Mouse (Mus musculus) hindbrain, embryonic 11.5 days (tissue): ENCODE measurements around the gene Tmem161b. TPM values are rescaled to one million over a fixed set of nuclear protein-coding genes. Genes with fewer than 3 reads are reported as not detected.
"Not testable (repeated sequence)": the region's sequence is repeated elsewhere in the genome, so short reads cannot be mapped to it uniquely, and the experiment has no call there.

Experiments used
- ATAC-seq: fragments of 200-750 bp; cut with Nextera tagmentation; 2 replicates; pipeline ENCODE4 v1.8.0; 2017; ENCODE audit warnings: mild to moderate bottlenecking, moderate TSS enrichment, moderate library complexity; ENCODE audit not compliant: low FRiP score
- DNase-seq: peaks from one replicate; pipeline ENCODE4 v3.0.0-alpha.2; 2015; ENCODE audit warnings: low spot score
- H3K27ac ChIP-seq: fragments of 300-500 bp; sonication (generic); 2 replicates; pipeline ENCODE4 v1.5.1; 2014; ENCODE audit warnings: mild to moderate bottlenecking, low read depth, low read length
- H3K27me3 ChIP-seq: fragments of 300-500 bp; sonication (generic); 2 replicates; pipeline ENCODE4 v1.6.1; 2014; ENCODE audit warnings: mild to moderate bottlenecking, low read length, moderate library complexity, mixed read lengths; ENCODE audit not compliant: control insufficient read depth, insufficient read depth
- H3K36me3 ChIP-seq: fragments of 300-500 bp; sonication (generic); 2 replicates; pipeline ENCODE4 v1.6.1; 2014; ENCODE audit warnings: mild to moderate bottlenecking, low read length, moderate library complexity, mixed read lengths; ENCODE audit not compliant: control insufficient read depth, insufficient read depth
- H3K4me1 ChIP-seq: fragments of 300-500 bp; sonication (generic); replicated peaks from 2 replicates; pipeline ENCODE4 v1.6.1; 2014; ENCODE audit warnings: low read length, mixed read lengths; ENCODE audit not compliant: control insufficient read depth, insufficient read depth
- H3K4me2 ChIP-seq: fragments of 300-500 bp; sonication (generic); replicated peaks from 2 replicates; pipeline ENCODE4 v1.6.1; 2014; ENCODE audit warnings: mild to moderate bottlenecking, low read depth, low read length
- H3K4me3 ChIP-seq: fragments of 300-500 bp; sonication (generic); 2 replicates; pipeline ENCODE4 v1.5.1; 2014; ENCODE audit warnings: low read depth, low read length
- H3K9ac ChIP-seq: fragments of 300-500 bp; sonication (generic); 2 replicates; pipeline ENCODE4 v1.6.1; 2014; ENCODE audit warnings: low read depth, low read length
- H3K9me3 ChIP-seq: fragments of 300-500 bp; sonication (generic); 2 replicates; pipeline ENCODE4 v1.6.1; 2016; ENCODE audit warnings: low read length; ENCODE audit not compliant: control insufficient read depth
- WGBS: fragments of 180-500 bp; shearing (Covaris S2); extraction: QIAGEN DNeasy Blood & Tissue Kit; methylation state at CpG from one replicate; pipeline ENCODE4 v1.1.7; 2014; 5-methylcytosine and 5-hydroxymethylcytosine counted together
- polyA plus RNA-seq: library from polyadenylated mRNA; unstranded; fragments of >200 nt; fragmentation: Nextera tagmentation; extraction: Ambion mirVana; gene quantifications from 2 replicates; pipeline ENCODE4 v1.2.1, GENCODE M21; 2014

The Tmem161b gene
- 23.5 and 28.2 TPM in 2 replicates for polyA plus RNA-seq

- H3K4me1 ChIP-seq, result no peaks in the 10 kb centered on the region
- no peaks in the 10 kb centered on the region for H3K9me3 ChIP-seq
- peak within 1 kb of the TSS; percentile 82 for H3K9ac ChIP-seq
- peak within 1 kb of the TSS; percentile 61 for H3K27ac ChIP-seq
- peak within 1 kb of the TSS; percentile 72 for H3K4me3 ChIP-seq
- ATAC-seq, result peak; percentile 99
- no peaks in the 10 kb centered on the region for H3K27me3 ChIP-seq
- WGBS, result under 1% methylated on average over 48 of the region's 52 CpGs
- H3K36me3 ChIP-seq, result no peaks in the 10 kb centered on the region
- DNase-seq, result peak; percentile 89
- H3K4me2 ChIP-seq, result peak within 1 kb of the TSS; percentile 85
These were observed at the start of gene Tmem161b for GRCm38 (mm10) chr13:84221820-84222681. Tmem161b (plus strand) TSS chr13:84222296.

GRCm38 (mm10) chr13:84185835-84186234 lies 36.3 kb upstream of the Tmem161b start:
- not testable (repeated sequence) for H3K27me3 ChIP-seq

GRCm38 (mm10) chr13:84192723-84193122 lies 29.4 kb upstream of the Tmem161b start:
- no peak for ATAC-seq
- Histone ChIP-seq H3K9ac (no peak overlapping the region), H3K27ac (no peak overlapping the region), H3K27me3 (no peaks in the 10 kb centered on the region), H3K4me2 (no peak overlapping the region), H3K4me1 (no peaks in the 10 kb centered on the region), H3K36me3 (no peaks in the 10 kb centered on the region), H3K9me3 (no peaks in the 10 kb centered on the region), H3K4me3 (no peak overlapping the region)
- 83% methylated on average over 3 of the region's 3 CpGs for WGBS
- DNase-seq, result no peak

More at GRCm38 (mm10) chr13:84185835-84186234, 36.3 kb upstream of the Tmem161b start:
- not testable (repeated sequence) for H3K4me2 ChIP-seq, DNase-seq, H3K36me3 ChIP-seq, H3K27ac ChIP-seq, H3K9ac ChIP-seq, H3K4me3 ChIP-seq, ATAC-seq, H3K9me3 ChIP-seq, H3K4me1 ChIP-seq

GRCm38 (mm10) chr13:84222682-84222992 lies 541 bp downstream of the Tmem161b start:
- H3K27me3 ChIP-seq, result no peaks in the 10 kb centered on the region
- no peaks in the 10 kb centered on the region for H3K9me3 ChIP-seq
- peak overlapping the region; percentile 72 for H3K4me3 ChIP-seq
- DNase-seq (no peak), ATAC-seq (no peak)
- 4% methylated on average over 10 of the region's 10 CpGs for WGBS
- peak overlapping the region; percentile 61; the same call in 1 of the 2 replicates for H3K27ac ChIP-seq
- H3K4me1 ChIP-seq, result no peaks in the 10 kb centered on the region
- H3K4me2 ChIP-seq, result peak overlapping the region; percentile 85
- H3K36me3 ChIP-seq, result no peaks in the 10 kb centered on the region
- H3K9ac ChIP-seq, result peak overlapping the region; percentile 82

GRCm38 (mm10) chr13:84223018-84223417 lies 922 bp downstream of the Tmem161b start:
- Histone ChIP-seq H3K36me3 (no peaks in the 10 kb centered on the region), H3K27ac (no peak overlapping the region), H3K9ac (peak overlapping the region; percentile 82; the same call in 1 of the 2 replicates), H3K9me3 (no peaks in the 10 kb centered on the region), H3K4me2 (peak overlapping the region; percentile 85), H3K27me3 (no peaks in the 10 kb centered on the region), H3K4me3 (peak overlapping the region; percentile 72), H3K4me1 (no peaks in the 10 kb centered on the region)
- WGBS, result 57% methylated on average over 5 of the region's 5 CpGs
- DNase-seq (no peak), ATAC-seq (no peak)

GRCm38 (mm10) chr13:84234019-84234418 lies 11.9 kb downstream of the Tmem161b start:
- H3K4me1 ChIP-seq, result no peaks in the 10 kb centered on the region
- no peak overlapping the region for H3K27ac ChIP-seq
- no peak overlapping the region for H3K4me2 ChIP-seq
- no peak for DNase-seq
- no peaks in the 10 kb centered on the region for H3K27me3 ChIP-seq
- ATAC-seq, result no peak
- no peak overlapping the region for H3K9ac ChIP-seq
- H3K4me3 ChIP-seq, result no peak overlapping the region
- peaks cover 4% of the 10 kb centered on the region; the same call in 1 of the 2 replicates for H3K36me3 ChIP-seq
- peaks cover 2% of the 10 kb centered on the region; the same call in 1 of the 2 replicates for H3K9me3 ChIP-seq
- WGBS, result 90% methylated on average over 2 of the region's 2 CpGs

- no peak for ATAC-seq
These were observed 14.7 kb downstream of the Tmem161b start for GRCm38 (mm10) chr13:84236768-84237167.

GRCm38 (mm10) chr13:84238184-84238583 lies 16.1 kb downstream of the Tmem161b start:
- ATAC-seq, result no peak
- Histone ChIP-seq H3K9me3 (peaks cover 2% of the 10 kb centered on the region; the same call in 1 of the 2 replicates), H3K4me3 (no peak overlapping the region), H3K27me3 (no peaks in the 10 kb centered on the region), H3K36me3 (peaks cover 4% of the 10 kb centered on the region; the same call in 1 of the 2 replicates), H3K27ac (no peak overlapping the region), H3K4me2 (no peak overlapping the region), H3K9ac (no peak overlapping the region), H3K4me1 (no peaks in the 10 kb centered on the region)
- no peak for DNase-seq

More at GRCm38 (mm10) chr13:84236768-84237167, 14.7 kb downstream of the Tmem161b start:
- H3K4me1 ChIP-seq, result no peaks in the 10 kb centered on the region
- peaks cover 4% of the 10 kb centered on the region; the same call in 1 of the 2 replicates for H3K36me3 ChIP-seq
- no peak overlapping the region for H3K4me3 ChIP-seq
- peaks cover 2% of the 10 kb centered on the region; the same call in 1 of the 2 replicates for H3K9me3 ChIP-seq
- H3K9ac ChIP-seq, result no peak overlapping the region
- DNase-seq, result no peak
- H3K4me2 ChIP-seq, result no peak overlapping the region
- H3K27me3 ChIP-seq, result no peaks in the 10 kb centered on the region
- 90% methylated on average over 7 of the region's 7 CpGs for WGBS
- H3K27ac ChIP-seq, result no peak overlapping the region

- no peak overlapping the region for H3K9ac ChIP-seq
- H3K4me1 ChIP-seq, result no peaks in the 10 kb centered on the region
- WGBS, result 93% methylated on average over 3 of the region's 3 CpGs
- no peak overlapping the region for H3K4me2 ChIP-seq
- DNase-seq, result no peak
- no peak overlapping the region for H3K27ac ChIP-seq
- H3K36me3 ChIP-seq, result no peaks in the 10 kb centered on the region
- no peaks in the 10 kb centered on the region for H3K9me3 ChIP-seq
- H3K27me3 ChIP-seq, result no peaks in the 10 kb centered on the region
- no peak for ATAC-seq
- no peak overlapping the region for H3K4me3 ChIP-seq
These were observed 26.0 kb downstream of the Tmem161b start for GRCm38 (mm10) chr13:84248065-84248464.
